Mouse (Mus musculus) kidney, adult 9 months (tissue): Measurements from ENCODE around the gene Fyttd1.
A peak's percentile ranks its signal among the peaks of the same experiment; 100 is the strongest.
"Not testable (repeated sequence)": the region's sequence is repeated elsewhere in the genome, so short reads cannot be mapped to it uniquely, and the experiment has no call there.

ENCODE experiments used
- DNase-seq: peaks from one replicate; pipeline ENCODE4 v3.0.0; 2022

Gene Fyttd1

GRCm38 (mm10) chr16:32877343-32878156, at the start of gene Fyttd1, which contains the start of gene Rubcn:
TSS of gene Fyttd1 (plus strand) at chr16:32877500.
TSS of gene Rubcn (minus strand) at chr16:32877766.
- DNase-seq, result peak; percentile 97

GRCm38 (mm10) chr16:32829104-32829503, 48.2 kb upstream of the Fyttd1 start:
- DNase-seq, result no peak

GRCm38 (mm10) chr16:32831501-32831900, 45.8 kb upstream of the Fyttd1 start:
- DNase-seq, result no peak

GRCm38 (mm10) chr16:32847103-32847502, 30.2 kb upstream of the Fyttd1 start:
- DNase-seq, result no peak

- DNase-seq, result peak; percentile 67
These were observed 28.1 kb upstream of the Fyttd1 start for GRCm38 (mm10) chr16:32849042-32849830.

GRCm38 (mm10) chr16:32853492-32854049, 23.7 kb upstream of the Fyttd1 start:
- peak; percentile 42 for DNase-seq

- DNase-seq, result no peak
These were observed 23.2 kb upstream of the Fyttd1 start for GRCm38 (mm10) chr16:32854050-32854571.

- no peak for DNase-seq
These were observed 20.5 kb upstream of the Fyttd1 start for GRCm38 (mm10) chr16:32856751-32857150.

GRCm38 (mm10) chr16:32858356-32858755, 18.9 kb upstream of the Fyttd1 start:
- DNase-seq, result no peak

- DNase-seq, result no peak
These were observed 18.3 kb upstream of the Fyttd1 start for GRCm38 (mm10) chr16:32858771-32859636.

- no peak for DNase-seq
These were observed 15.4 kb upstream of the Fyttd1 start for GRCm38 (mm10) chr16:32861813-32862385.

GRCm38 (mm10) chr16:32865401-32865800, 11.9 kb upstream of the Fyttd1 start:
- DNase-seq, result peak; percentile 42

- DNase-seq, result no peak
These were observed 10.6 kb upstream of the Fyttd1 start for GRCm38 (mm10) chr16:32866713-32867112.

- DNase-seq, result peak; percentile 95
These were observed 9.3 kb upstream of the Fyttd1 start for GRCm38 (mm10) chr16:32867919-32868552.

- DNase-seq, result no peak
These were observed 7.1 kb upstream of the Fyttd1 start for GRCm38 (mm10) chr16:32870231-32870630.

- peak; percentile 50 for DNase-seq
These were observed 3.9 kb upstream of the Fyttd1 start for GRCm38 (mm10) chr16:32873366-32873765.

- not testable (repeated sequence) for DNase-seq
These were observed 2.0 kb upstream of the Fyttd1 start for GRCm38 (mm10) chr16:32875281-32875680.

- DNase-seq, result peak; percentile 70
These were observed 1.5 kb upstream of the Fyttd1 start for GRCm38 (mm10) chr16:32875847-32876246.

GRCm38 (mm10) chr16:32876831-32877230, 469 bp upstream of the Fyttd1 start:
- no peak for DNase-seq

GRCm38 (mm10) chr16:32878157-32878598, 878 bp downstream of the Fyttd1 start:
- no peak for DNase-seq
